Comparison of ENCODE assay signal across 7 mouse cellular contexts in the genomic region with DNA sequence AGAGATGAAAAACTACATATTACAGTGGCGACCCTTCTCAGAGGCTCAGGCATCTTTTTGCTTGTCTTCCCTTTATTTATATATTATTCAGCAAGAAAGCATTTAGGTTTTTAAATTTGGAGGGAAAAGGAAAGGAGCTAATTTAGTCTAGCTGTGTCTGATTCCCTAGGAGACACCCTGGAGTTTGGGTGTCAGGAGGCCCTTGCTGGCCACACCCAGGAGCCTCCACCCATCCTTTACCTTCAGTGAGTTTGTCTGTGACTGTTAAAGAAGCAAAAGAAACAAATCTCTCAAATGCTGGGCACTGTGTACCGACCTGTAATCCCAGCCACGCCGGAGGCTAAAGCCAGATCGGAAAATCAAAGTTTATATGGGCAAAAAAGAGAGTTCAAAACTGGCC.
A peak's percentile ranks its signal among the peaks of the same experiment; 100 is the strongest.
DNase-seq lines count a peak whose midpoint lies in the region; ATAC-seq and TF ChIP-seq lines count a peak whose summit lies in the region.

No protein-coding gene starts in this region.

- H3K9ac ChIP-seq in intestine, postnatal 0 days (ENCODE audit: low read depth, low read length): 0 out of 2 replicates have a peak overlapping the region, but pooled peaks have one; percentile 23

- H3K27me3 ChIP-seq in intestine, postnatal 0 days (replicated peaks; ENCODE audit: control insufficient read depth, insufficient read depth, low read length): no peaks in the 10 kb centered on the region

- peak overlapping the region; percentile 86 for H3K27ac ChIP-seq in layer of hippocampus, adult 2 months
- peak overlapping the region; percentile 81 for H3K27ac ChIP-seq in intestine, postnatal 0 days (ENCODE audit: low read depth, low read length)
- 0 out of 2 replicates have a peak overlapping the region, but pooled peaks have one; percentile 23 for H3K27ac ChIP-seq in olfactory bulb, adult 2 months (ENCODE audit: insufficient read depth, low read depth, low read length)

- peaks cover 6% of the 10 kb centered on the region; the same call in 1 of the 2 replicates for H3K4me1 ChIP-seq in intestine, postnatal 0 days (replicated peaks; ENCODE audit: control insufficient read depth, insufficient read depth, low read length)
- H3K4me1 ChIP-seq in olfactory bulb, adult 2 months (ENCODE audit: control insufficient read depth, insufficient read depth, low read length): peaks cover 5% of the 10 kb centered on the region; the same call in 1 of the 2 replicates

- 72% methylated on average over 5 of the region's 5 CpGs for WGBS in intestine, postnatal 0 days
- WGBS in olfactory bulb, adult 2 months: 83% methylated on average over 5 of the region's 5 CpGs

- H3K4me3 ChIP-seq in layer of hippocampus, adult 2 months: peak overlapping the region; percentile 42
- H3K4me3 ChIP-seq in intestine, postnatal 0 days (ENCODE audit: low read depth, low read length): no peak overlapping the region
- H3K4me3 ChIP-seq in olfactory bulb, adult 2 months (ENCODE audit: insufficient read depth, low read depth, low read length): no peak overlapping the region

- H3K36me3 ChIP-seq in intestine, postnatal 0 days (ENCODE audit: control insufficient read depth, insufficient read depth): no peaks in the 10 kb centered on the region

- H3K4me2 ChIP-seq in intestine, postnatal 0 days (replicated peaks; ENCODE audit: low read depth): peak overlapping the region; percentile 48

- ATAC-seq in erythroblast, adult 5-6 weeks (replicated peaks; ENCODE audit: low FRiP score, poor library complexity, severe bottlenecking): peak; percentile 85
- ATAC-seq in intestine, postnatal 0 days: no peak

- no peak for DNase-seq in layer of hippocampus, adult 2 months (ENCODE audit: low spot score in 2 of 2)
- no peak for DNase-seq in layer of hippocampus, adult 18-20 months (ENCODE audit: low spot score in 2 of 2)
- DNase-seq in spleen, adult 12 weeks (ENCODE audit: low spot score): no peak
- no peak for DNase-seq in right cerebral cortex, postnatal 36 days (ENCODE audit: low spot score in 2 of 2)

- no peak for TF ChIP-seq CTCF in layer of hippocampus, adult 2 months (conservative IDR thresholded peaks at IDR 0.05)
- TF ChIP-seq CTCF in intestine, postnatal 0 days (IDR thresholded peaks at IDR 0.05; ENCODE audit: low read depth): no peak
- no peak for TF ChIP-seq CTCF in olfactory bulb, adult 2 months (IDR thresholded peaks at IDR 0.05; ENCODE audit: insufficient read depth, low read depth, low read length)

- no peaks in the 10 kb centered on the region for H3K9me3 ChIP-seq in intestine, postnatal 0 days (ENCODE audit: control insufficient read depth)

- TF ChIP-seq POLR2A in olfactory bulb, adult 2 months (IDR thresholded peaks at IDR 0.05; ENCODE audit: insufficient read depth, low read depth, low read length): no peak

Comparison
In these comparisons a context has a peak if more than half of its experiments do, and no peak if none do; other contexts are left out.
1. H3K27ac ChIP-seq: peak in every context shown above with its lines; median percentile 86 in layer of hippocampus, adult 2 months; 81 in intestine, postnatal 0 days; 23 in olfactory bulb, adult 2 months.